Mouse (Mus musculus): ENCODE measurements at regions not wholly inside any gene's neighbourhood (a gene's known extent, or its start where the extent isn't known, plus 50 kb on each side); places are given as distances from the start of the nearest gene placed in this dataset.

GRCm38 (mm10) chr15:93650009-93650522, 54.4 kb upstream of the Prickle1 start:
- no peak for DNase-seq (ENCODE audit: low read depth, low spot score)

GRCm38 (mm10) chr15:93648646-93649045, 53.0 kb upstream of the Prickle1 start:
- DNase-seq (ENCODE audit: low read depth, low spot score): no peak

- no peak for DNase-seq (ENCODE audit: low read depth, low spot score)
Measured at GRCm38 (mm10) chr15:93646820-93647219, 51.1 kb upstream of the Prickle1 start.

- DNase-seq (ENCODE audit: low read depth, low spot score): no peak
Measured at GRCm38 (mm10) chr15:93645950-93646349, 50.3 kb upstream of the Prickle1 start.

Measured in forelimb bud, embryonic 11.5 days (tissue).